Mouse (Mus musculus) ovary, adult 18-20 months (tissue): ENCODE results near the gene Galns.
A peak's percentile ranks its signal among the peaks of the same experiment; 100 is the strongest.
"Not testable (repeated sequence)": the region's sequence is repeated elsewhere in the genome, so short reads cannot be mapped to it uniquely, and the experiment has no call there.

ENCODE experiments used
- DNase-seq: peaks from one replicate; pipeline ENCODE4 v3.0.0; 2022; ENCODE audit warnings: low spot score, mixed read lengths

The Galns gene

GRCm38 (mm10) chr8:122596031-122596430 lies 15.2 kb downstream of the Galns start:
- DNase-seq = no peak

- no peak for DNase-seq
Observed at GRCm38 (mm10) chr8:122593783-122594507, 17.3 kb downstream of the Galns start.

GRCm38 (mm10) chr8:122593240-122593639 lies 18.0 kb downstream of the Galns start:
- DNase-seq = no peak

GRCm38 (mm10) chr8:122586749-122587148 lies 24.5 kb downstream of the Galns start:
- no peak for DNase-seq

GRCm38 (mm10) chr8:122586171-122586570 lies 25.1 kb downstream of the Galns start:
- no peak for DNase-seq

GRCm38 (mm10) chr8:122585411-122585891 lies 25.8 kb downstream of the Galns start:
- DNase-seq = no peak

- no peak for DNase-seq
Observed at GRCm38 (mm10) chr8:122584981-122585380, 26.3 kb downstream of the Galns start.

- DNase-seq = no peak
Observed at GRCm38 (mm10) chr8:122580926-122581325, 30.3 kb downstream of the Galns start.

- DNase-seq = no peak
Observed at GRCm38 (mm10) chr8:122579196-122579595, 32.1 kb downstream of the Galns start.

- DNase-seq = no peak
Observed at GRCm38 (mm10) chr8:122577116-122577515, 34.1 kb downstream of the Galns start.

GRCm38 (mm10) chr8:122576648-122577022 lies 34.6 kb downstream of the Galns start, which contains the start of gene Aprt:
Aprt (minus strand) TSS chr8:122576909.
- DNase-seq = peak; percentile 91

- DNase-seq = no peak
Observed at GRCm38 (mm10) chr8:122575735-122576647, 35.3 kb downstream of the Galns start.

- no peak for DNase-seq
Observed at GRCm38 (mm10) chr8:122575286-122575685, 36.0 kb downstream of the Galns start.

- DNase-seq = no peak
Observed at GRCm38 (mm10) chr8:122574667-122575251, 36.5 kb downstream of the Galns start.

GRCm38 (mm10) chr8:122574264-122574663 lies 37.0 kb downstream of the Galns start:
- DNase-seq = no peak

GRCm38 (mm10) chr8:122573577-122573976 lies 37.7 kb downstream of the Galns start:
- no peak for DNase-seq

GRCm38 (mm10) chr8:122573176-122573575 lies 38.1 kb downstream of the Galns start:
- DNase-seq = not testable (repeated sequence)

GRCm38 (mm10) chr8:122572751-122573150 lies 38.5 kb downstream of the Galns start:
- DNase-seq = no peak

- DNase-seq = no peak
Observed at GRCm38 (mm10) chr8:122571750-122572267, 39.5 kb downstream of the Galns start.

GRCm38 (mm10) chr8:122571153-122571552 lies 40.1 kb downstream of the Galns start:
- DNase-seq = no peak

GRCm38 (mm10) chr8:122569996-122570395 lies 41.3 kb downstream of the Galns start:
- no peak for DNase-seq

- DNase-seq = no peak
Observed at GRCm38 (mm10) chr8:122569329-122569728, 41.9 kb downstream of the Galns start.
